Mouse (Mus musculus) CH12.LX (cell line): ENCODE measurements around the gene Lif. TPM values are rescaled to one million over a fixed set of nuclear protein-coding genes. Genes with fewer than 3 reads are reported as not detected.

Experiments used
- DNase-seq: peaks from one replicate; pipeline ENCODE4 v3.0.0-alpha.2; 2013; ENCODE audit errors: extremely low read depth
- H3K27ac ChIP-seq: 2 replicates; pipeline ENCODE4 v1.5.1; 2012; ENCODE audit warnings: low read depth, mild to moderate bottlenecking, control low read depth, moderate library complexity; ENCODE audit not compliant: insufficient read depth
- H3K27me3 ChIP-seq: replicated peaks from 2 replicates; pipeline ENCODE3; 2012; ENCODE audit warnings: inconsistent platforms
- H3K36me3 ChIP-seq, 2 experiments: replicated peaks in 1 of 2; 2 replicates each; pipeline versions ENCODE3 to v1.6.1; 2012; ENCODE audit warnings: inconsistent platforms in 1 of 2, low read length in 1 of 2, mild to moderate bottlenecking in 1 of 2, mixed read lengths in 1 of 2, moderate library complexity in 1 of 2; ENCODE audit not compliant: control insufficient read depth in 1 of 2, insufficient read depth in 1 of 2
- H3K4me1 ChIP-seq, 2 experiments: 2 replicates each; pipeline ENCODE4 v1.6.1; 2012; ENCODE audit warnings: inconsistent platforms in 1 of 2, moderate library complexity in 1 of 2; ENCODE audit not compliant: insufficient read depth in 2 of 2, control insufficient read depth in 1 of 2
- H3K4me2 ChIP-seq: 2 replicates; pipeline ENCODE4 v1.6.1; 2012; ENCODE audit warnings: low read depth, mild to moderate bottlenecking, control low read depth; ENCODE audit not compliant: poor library complexity, insufficient read depth, severe bottlenecking
- H3K4me3 ChIP-seq, 3 experiments: fragments of 150-350 bp in 1 of 3; sonication (generic) in 1 of 3; replicated peaks in 1 of 3; 2 replicates each; pipeline versions ENCODE3 to v1.5.1; 2011 to 2012; ENCODE audit warnings: low read depth in 2 of 3, low read length in 2 of 3, mild to moderate bottlenecking in 2 of 3, moderate library complexity in 2 of 3, control low read depth in 1 of 3, improper control_type of control experiment in 1 of 3, inconsistent platforms in 1 of 3, mixed read lengths in 1 of 3; ENCODE audit not compliant: poor library complexity in 1 of 3
- H3K79me2 ChIP-seq: replicated peaks from 2 replicates; pipeline ENCODE4 v1.6.1; 2012; ENCODE audit warnings: mild to moderate bottlenecking, moderate library complexity; ENCODE audit not compliant: control insufficient read depth, poor library complexity, insufficient read depth, severe bottlenecking; ENCODE audit errors: extremely low read depth
- H3K9ac ChIP-seq: 2 replicates; pipeline ENCODE4 v1.6.1; 2012; ENCODE audit warnings: low read depth, mild to moderate bottlenecking, control low read depth, moderate library complexity; ENCODE audit not compliant: insufficient read depth
- H3K9me3 ChIP-seq: replicated peaks from 2 replicates; pipeline ENCODE3; 2012; ENCODE audit warnings: low read length, inconsistent platforms, mixed read lengths
- BHLHE40 ChIP-seq: IDR thresholded peaks from 2 replicates; pipeline ENCODE4 v1.6.1; 2011; ENCODE audit warnings: mild to moderate bottlenecking, low read depth, low read length, improper control_type of control experiment
- CHD2 ChIP-seq: IDR thresholded peaks from 2 replicates; pipeline ENCODE4 v1.6.1; 2011; ENCODE audit warnings: low read length, improper control_type of control experiment
- ELF1 ChIP-seq: IDR thresholded peaks from 2 replicates; pipeline ENCODE4 v1.6.1; 2014; ENCODE audit warnings: low read depth, mild to moderate bottlenecking, inconsistent platforms, low read length, improper control_type of control experiment
- EP300 ChIP-seq: IDR thresholded peaks from 2 replicates; pipeline ENCODE4 v1.6.1; 2011; ENCODE audit warnings: low read length, improper control_type of control experiment
- ETS1 ChIP-seq: conservative IDR thresholded peaks from 2 replicates; pipeline ENCODE4 v1.6.1; 2012; ENCODE audit warnings: low read depth, mild to moderate bottlenecking, inconsistent platforms, low read length, improper control_type of control experiment, moderate library complexity
- HCFC1 ChIP-seq: IDR thresholded peaks from 2 replicates; pipeline ENCODE4 v1.6.1; 2012; ENCODE audit warnings: low read depth, mild to moderate bottlenecking, inconsistent platforms, low read length, improper control_type of control experiment
- IRF4 ChIP-seq: IDR thresholded peaks from 2 replicates; pipeline ENCODE4 v1.6.1; 2014; ENCODE audit warnings: low read depth, mild to moderate bottlenecking, inconsistent platforms, low read length, improper control_type of control experiment
- JUN ChIP-seq: IDR thresholded peaks from 2 replicates; pipeline ENCODE4 v1.6.1; 2011; ENCODE audit warnings: low read depth, mild to moderate bottlenecking, low read length, improper control_type of control experiment, moderate library complexity; ENCODE audit not compliant: insufficient read depth
- MAFK ChIP-seq: IDR thresholded peaks from 2 replicates; pipeline ENCODE4 v1.6.1; 2011; ENCODE audit warnings: low read length, improper control_type of control experiment; ENCODE audit not compliant: insufficient replicate concordance
- MAX ChIP-seq: IDR thresholded peaks from 2 replicates; pipeline ENCODE4 v1.6.1; 2011; ENCODE audit warnings: low read length, improper control_type of control experiment
- MEF2A ChIP-seq: IDR thresholded peaks from 2 replicates; pipeline ENCODE4 v1.6.1; 2014; ENCODE audit warnings: low read depth, mild to moderate bottlenecking, inconsistent platforms, low read length, improper control_type of control experiment, borderline replicate concordance
- MYC ChIP-seq: IDR thresholded peaks from 2 replicates; pipeline ENCODE4 v1.6.1; 2011; ENCODE audit warnings: low read depth, mild to moderate bottlenecking, improper control_type of control experiment, low read length
- NELFE ChIP-seq: IDR thresholded peaks from 2 replicates; pipeline ENCODE4 v1.6.1; 2011; ENCODE audit warnings: low read depth, low read length, improper control_type of control experiment
- PAX5 ChIP-seq: IDR thresholded peaks from 2 replicates; pipeline ENCODE4 v1.6.1; 2012; ENCODE audit warnings: low read length, inconsistent platforms, mixed read lengths
- TBP ChIP-seq: conservative IDR thresholded peaks from 2 replicates; pipeline ENCODE4 v1.6.1; 2011; ENCODE audit warnings: low read depth, low read length, improper control_type of control experiment
- TCF12 ChIP-seq: IDR thresholded peaks from 2 replicates; pipeline ENCODE4 v1.6.1; 2014; ENCODE audit warnings: low read depth, mild to moderate bottlenecking, inconsistent platforms, low read length, improper control_type of control experiment
- UBTF ChIP-seq: IDR thresholded peaks from 2 replicates; pipeline ENCODE4 v1.6.1; 2012; ENCODE audit warnings: low read depth, mild to moderate bottlenecking, inconsistent platforms, low read length, improper control_type of control experiment, moderate library complexity
- USF2 ChIP-seq: conservative IDR thresholded peaks from 2 replicates; pipeline ENCODE4 v1.6.1; 2011; ENCODE audit warnings: low read depth, low read length, improper control_type of control experiment
- ZKSCAN1 ChIP-seq: IDR thresholded peaks from 2 replicates; pipeline ENCODE4 v1.6.1; 2012; ENCODE audit warnings: low read depth, inconsistent platforms, low read length, improper control_type of control experiment, borderline replicate concordance
- ZMIZ1 ChIP-seq: IDR thresholded peaks from 2 replicates; pipeline ENCODE4 v1.6.1; 2012; ENCODE audit warnings: low read depth, mild to moderate bottlenecking, inconsistent platforms, low read length, improper control_type of control experiment
- ZNF384 ChIP-seq: IDR thresholded peaks from 2 replicates; pipeline ENCODE4 v1.6.1; 2012; ENCODE audit warnings: low read depth, low read length, improper control_type of control experiment, inconsistent platforms
- dilution Hi-C: fragments of 300-500 bp; cut with MboI; formaldehyde crosslinking; loops from 2 replicates; pipeline ENCODE4 v1.14.3; 2020; ENCODE audit warnings: low sequenced_read_pairs; ENCODE audit not compliant: extremely low pct_unique_long_range_greater_than_20kb, extremely low pct_ligation_motif_present
- in situ Hi-C: fragments of 300-500 bp; cut with MboI; formaldehyde crosslinking; loops from 3 replicates; pipeline ENCODE4 v1.14.3; 2019; ENCODE audit warnings: low sequenced_read_pairs, low pct_ligation_motif_present, low pct_unique_long_range_greater_than_20kb, mixed read lengths
- polyA plus RNA-seq: library from polyadenylated mRNA; unstranded; fragments of >175 nt; gene quantifications from 2 replicates; pipeline ENCODE4 v1.2.1, GENCODE M21; 2012; ENCODE audit warnings: low read depth; ENCODE audit not compliant: insufficient read length
- total RNA-seq, 2 experiments: library from RNA; depleted of rRNA; stranded (reverse); fragments of 300-350 nt in 1 of 2; fragments of >200 nt in 1 of 2; gene quantifications; 2 replicates each; pipeline ENCODE4 v1.2.3; 2012 to 2014

Lif gene
- total and polyA plus RNA-seq, 3 experiments = 0.05 to 1.8 (median 0.17) TPM

GRCm38 (mm10) chr11:4306086-4306485 is 48.7 kb downstream of the Lif start:
- dilution Hi-C loops (no loop called here), in situ Hi-C loops (no loop called here)
- Histone ChIP-seq H3K27ac (no peak overlapping the region), H3K4me3 (no peak overlapping the region), H3K36me3 (no peaks in the 10 kb centered on the region), H3K9ac (no peak overlapping the region), H3K27me3 (no peaks in the 10 kb centered on the region), H3K79me2 (no peaks in the 10 kb centered on the region), H3K4me1 (peaks cover 25 to 53% of the 10 kb centered on the region in 2 experiments), H3K9me3 (no peaks in the 10 kb centered on the region), H3K4me2 (no peak overlapping the region)
- TF ChIP-seq HCFC1 (no peak), MAX (no peak), ZNF384 (no peak), ZMIZ1 (no peak), MAFK (no peak), PAX5 (no peak), UBTF (no peak)
- no peak for DNase-seq

DNA sequence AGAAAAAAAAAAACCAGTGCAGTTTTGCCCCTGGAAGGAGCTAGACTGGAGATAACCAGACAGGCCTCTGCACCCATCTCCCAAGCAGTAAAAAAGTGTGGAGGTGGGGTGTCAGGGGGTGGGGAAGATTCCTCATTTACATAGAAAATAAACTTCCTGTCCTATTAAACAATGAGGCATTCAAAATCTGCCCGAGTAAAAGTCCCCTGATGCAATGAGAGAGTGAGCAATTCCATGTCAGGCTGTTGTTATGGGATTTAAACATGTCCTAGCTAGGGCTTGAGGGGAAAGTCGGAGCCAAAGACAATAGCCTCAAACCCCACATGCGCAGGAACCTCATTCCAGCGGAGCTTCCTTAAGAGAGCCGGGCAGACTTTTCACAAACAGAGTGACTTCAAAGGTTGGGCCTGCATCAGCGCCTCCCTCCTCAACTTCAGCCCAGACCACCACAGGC is 50.7 kb downstream of the Lif start:
- DNase-seq = no peak
- H3K4me2 ChIP-seq = peak overlapping the region; percentile 14; the same call in 1 of the 2 replicates
- H3K4me1 ChIP-seq = peaks cover 33 to 49% of the 10 kb centered on the region in 2 experiments
- H3K9ac ChIP-seq = no peak overlapping the region; the same call in 1 of the 2 replicates
- dilution Hi-C loops = no loop called here
- H3K79me2 ChIP-seq = no peaks in the 10 kb centered on the region
- in situ Hi-C loops = no loop called here
- TF ChIP-seq ELF1 (no peak), EP300 (no peak), ZNF384 (peak; percentile 56), ETS1 (0 out of 2 replicates have a peak, but pooled peaks have one; percentile 32)
- H3K36me3 ChIP-seq = no peaks in the 10 kb centered on the region
- no peaks in the 10 kb centered on the region for H3K9me3 ChIP-seq
- H3K27ac ChIP-seq = peak overlapping the region; percentile 69; the same call in 1 of the 2 replicates
- H3K4me3 ChIP-seq = no peak overlapping the region
- no peaks in the 10 kb centered on the region for H3K27me3 ChIP-seq

- Histone ChIP-seq H3K36me3 (no peaks in the 10 kb centered on the region), H3K9me3 (no peaks in the 10 kb centered on the region), H3K9ac (peak overlapping the region; percentile 10; the same call in 1 of the 2 replicates)
- TF ChIP-seq MYC = peak; percentile 82; the same call in 1 of the 2 replicates
- TF ChIP-seq ETS1 = peak; percentile 91
- TF ChIP-seq JUN = peak; percentile 9; the same call in 1 of the 2 replicates
- TF ChIP-seq CHD2 = 0 out of 2 replicates have a peak, but pooled peaks have one; percentile 23
- no peak for TF ChIP-seq ZMIZ1
- TF ChIP-seq USF2 = no peak
- TF ChIP-seq TBP = 0 out of 2 replicates have a peak, but pooled peaks have one; percentile 36
- peak; percentile 70; the same call in 1 of the 2 replicates for TF ChIP-seq MEF2A
- peak; percentile 81 for TF ChIP-seq IRF4
- peak; percentile 39; the same call in 1 of the 2 replicates for TF ChIP-seq TCF12
- no peak for TF ChIP-seq NELFE
- TF ChIP-seq EP300 = peak; percentile 62
- TF ChIP-seq ZKSCAN1 = no peak
- peak; percentile 77 for TF ChIP-seq MAFK
- TF ChIP-seq BHLHE40 = peak; percentile 89
These were observed 51.4 kb downstream of the Lif start for GRCm38 (mm10) chr11:4308514-4309450.

More at GRCm38 (mm10) chr11:4308514-4309450, 51.4 kb downstream of the Lif start:
- peak; percentile 78 for DNase-seq
- Histone ChIP-seq H3K27ac (peak overlapping the region; percentile 69), H3K27me3 (no peaks in the 10 kb centered on the region), H3K4me3 (no peak overlapping the region), H3K4me2 (peak overlapping the region; percentile 60; the same call in 1 of the 2 replicates), H3K79me2 (no peaks in the 10 kb centered on the region), H3K4me1 (peaks cover 33 to 49% of the 10 kb centered on the region in 2 experiments)
- dilution Hi-C loops = no loop called here
- in situ Hi-C loops = no loop called here
